Mouse (Mus musculus) kidney, embryonic 16.5 days (tissue): ENCODE measurements around the gene Mmel1. TPM values are rescaled to one million over a fixed set of nuclear protein-coding genes. Genes with fewer than 3 reads are reported as not detected.

ENCODE experiments used
- ATAC-seq: fragments of 200-750 bp; cut with Nextera tagmentation; 2 replicates; pipeline ENCODE4 v1.8.0; 2017; ENCODE audit warnings: moderate TSS enrichment; ENCODE audit not compliant: low FRiP score, low TSS enrichment
- H3K27ac ChIP-seq: fragments of 300-500 bp; sonication (generic); 2 replicates; pipeline ENCODE4 v1.5.1; 2014; ENCODE audit warnings: low read length
- H3K27me3 ChIP-seq: fragments of 300-500 bp; sonication (generic); 2 replicates; pipeline ENCODE4 v1.6.1; 2014; ENCODE audit warnings: low read length, control low read depth, mixed read lengths; ENCODE audit not compliant: insufficient read depth
- H3K36me3 ChIP-seq: fragments of 300-500 bp; sonication (generic); 2 replicates; pipeline ENCODE4 v1.6.1; 2014; ENCODE audit warnings: low read length, control low read depth, mixed read lengths; ENCODE audit not compliant: insufficient read depth
- H3K4me1 ChIP-seq: fragments of 300-500 bp; sonication (generic); 2 replicates; pipeline ENCODE4 v1.6.1; 2014; ENCODE audit warnings: low read length, control low read depth, mixed read lengths; ENCODE audit not compliant: insufficient read depth
- H3K4me2 ChIP-seq: fragments of 300-500 bp; sonication (generic); replicated peaks from 2 replicates; pipeline ENCODE4 v1.6.1; 2014; ENCODE audit warnings: low read depth, low read length
- H3K4me3 ChIP-seq: fragments of 300-500 bp; sonication (generic); 2 replicates; pipeline ENCODE4 v1.5.1; 2014; ENCODE audit warnings: mild to moderate bottlenecking, low read length
- H3K9ac ChIP-seq: fragments of 300-500 bp; sonication (generic); replicated peaks from 2 replicates; pipeline ENCODE4 v1.6.1; 2014; ENCODE audit warnings: low read length
- H3K9me3 ChIP-seq: fragments of 300-500 bp; sonication (generic); 2 replicates; pipeline ENCODE4 v1.6.1; 2016; ENCODE audit warnings: low read length, control low read depth
- WGBS: fragments of 180-500 bp; shearing (Covaris S2); extraction: QIAGEN DNeasy Blood & Tissue Kit; methylation state at CpG from one replicate; pipeline ENCODE4 v1.1.7; 2014; 5-methylcytosine and 5-hydroxymethylcytosine counted together
- polyA plus RNA-seq: library from polyadenylated mRNA; unstranded; fragments of >200 nt; fragmentation: Nextera tagmentation; extraction: Ambion mirVana; gene quantifications from 2 replicates; pipeline ENCODE4 v1.2.1, GENCODE M21; 2015

Mmel1 gene
- polyA plus RNA-seq, 1 experiment from 2014 or later: not detected

GRCm38 (mm10) chr4:154943323-154944039 is 74.1 kb downstream of the Mmel1 start:
- no peak overlapping the region for H3K27ac ChIP-seq

GRCm38 (mm10) chr4:154944121-154944590 is 74.8 kb downstream of the Mmel1 start:
- Histone ChIP-seq H3K4me1 (peaks cover 10% of the 10 kb centered on the region), H3K4me3 (no peak overlapping the region), H3K4me2 (no peak overlapping the region), H3K9me3 (no peaks in the 10 kb centered on the region), H3K36me3 (no peaks in the 10 kb centered on the region), H3K27me3 (peaks cover 11% of the 10 kb centered on the region), H3K9ac (no peak overlapping the region), H3K27ac (no peak overlapping the region)
- WGBS: 20% methylated on average over 2 of the region's 2 CpGs
- peak; percentile 74; the same call in 1 of the 2 replicates for ATAC-seq

More at GRCm38 (mm10) chr4:154943323-154944039, 74.1 kb downstream of the Mmel1 start:
- ATAC-seq: no peak
- H3K9me3 ChIP-seq: no peaks in the 10 kb centered on the region
- 0 out of 2 replicates have a peak, but pooled peaks cover 4% of the 10 kb centered on the region for H3K27me3 ChIP-seq
- no peak overlapping the region for H3K4me3 ChIP-seq
- H3K9ac ChIP-seq: no peak overlapping the region
- 90% methylated on average over 6 of the region's 6 CpGs for WGBS
- peaks cover 10% of the 10 kb centered on the region for H3K4me1 ChIP-seq
- H3K36me3 ChIP-seq: no peaks in the 10 kb centered on the region
- no peak overlapping the region for H3K4me2 ChIP-seq

Other genes with a start within 250 kb of the Mmel1 start
- 22.3 and 24.7 TPM in 2 replicates for gene Prdm16, start 232.7 kb upstream of the Mmel1 start, polyA plus RNA-seq
- not detected in 2 replicates for gene Actrt2, start 201.7 kb upstream of the Mmel1 start, polyA plus RNA-seq
- gene Ttc34, start 32.1 kb upstream of the Mmel1 start, polyA plus RNA-seq: 0.24 and 0.59 TPM in 2 replicates
- gene Fam213b, start 29.6 kb downstream of the Mmel1 start, polyA plus RNA-seq: 39.1 and 42.2 TPM in 2 replicates
- 0.74 and 0.95 TPM in 2 replicates for gene Tnfrsf14, start 59.0 kb downstream of the Mmel1 start, polyA plus RNA-seq
- 17.2 and 20.1 TPM in 2 replicates for gene Hes5, start 91.3 kb downstream of the Mmel1 start, polyA plus RNA-seq
- gene Pank4, start 94.5 kb downstream of the Mmel1 start, polyA plus RNA-seq: 51.9 and 53.8 TPM in 2 replicates
- gene Plch2, start 187.2 kb downstream of the Mmel1 start, polyA plus RNA-seq: 3.6 and 3.8 TPM in 2 replicates
- 26.3 and 27.3 TPM in 2 replicates for gene Pex10, start 197.4 kb downstream of the Mmel1 start, polyA plus RNA-seq
- gene Rer1, start 216.8 kb downstream of the Mmel1 start, polyA plus RNA-seq: 158 and 162 TPM in 2 replicates
- gene Morn1, start 217.0 kb downstream of the Mmel1 start, polyA plus RNA-seq: 5.9 and 7.0 TPM in 2 replicates